Mouse (Mus musculus): Measurements from ENCODE around the gene Myo10.
A peak's percentile ranks its signal among the peaks of the same experiment; 100 is the strongest.

The Myo10 gene

GRCm38 (mm10) chr15:25620560-25620959 is 1.8 kb upstream of the Myo10 start:
- no peak for DNase-seq

- DNase-seq, result no peak
Observed at GRCm38 (mm10) chr15:25621351-25622199, 750 bp upstream of the Myo10 start.

GRCm38 (mm10) chr15:25622867-25623471 is 644 bp downstream of the Myo10 start:
- DNase-seq, result peak; percentile 30

GRCm38 (mm10) chr15:25623556-25624180 is 1.3 kb downstream of the Myo10 start:
- no peak for DNase-seq

- DNase-seq, result no peak
Observed at GRCm38 (mm10) chr15:25624263-25624662, 1.9 kb downstream of the Myo10 start.

- DNase-seq, result no peak
Observed at GRCm38 (mm10) chr15:25625471-25625870, 3.1 kb downstream of the Myo10 start.

GRCm38 (mm10) chr15:25627012-25627411 is 4.7 kb downstream of the Myo10 start:
- DNase-seq, result no peak

GRCm38 (mm10) chr15:25628251-25628650 is 5.9 kb downstream of the Myo10 start:
- no peak for DNase-seq

GRCm38 (mm10) chr15:25630716-25631115 is 8.4 kb downstream of the Myo10 start:
- no peak for DNase-seq

GRCm38 (mm10) chr15:25631332-25631731 is 9.0 kb downstream of the Myo10 start:
- no peak for DNase-seq

GRCm38 (mm10) chr15:25632902-25633301 is 10.6 kb downstream of the Myo10 start:
- DNase-seq, result no peak

GRCm38 (mm10) chr15:25633674-25634340 is 11.5 kb downstream of the Myo10 start:
- no peak for DNase-seq

GRCm38 (mm10) chr15:25637727-25638126 is 15.4 kb downstream of the Myo10 start:
- no peak for DNase-seq

GRCm38 (mm10) chr15:25639217-25639616 is 16.9 kb downstream of the Myo10 start:
- no peak for DNase-seq

- DNase-seq, result no peak
Observed at GRCm38 (mm10) chr15:25640840-25641752, 18.8 kb downstream of the Myo10 start.

- DNase-seq, result no peak
Observed at GRCm38 (mm10) chr15:25642214-25643058, 20.1 kb downstream of the Myo10 start.

- no peak for DNase-seq
Observed at GRCm38 (mm10) chr15:25645862-25646261, 23.5 kb downstream of the Myo10 start.

- no peak for DNase-seq
Observed at GRCm38 (mm10) chr15:25648287-25648686, 26.0 kb downstream of the Myo10 start.

- no peak for DNase-seq
Observed at GRCm38 (mm10) chr15:25650371-25650770, 28.0 kb downstream of the Myo10 start.

- no peak for DNase-seq
Observed at GRCm38 (mm10) chr15:25651820-25652219, 29.5 kb downstream of the Myo10 start.

GRCm38 (mm10) chr15:25652368-25652767 is 30.0 kb downstream of the Myo10 start:
- no peak for DNase-seq

All from cerebellum, adult 11-12 months (tissue).